Mouse (Mus musculus) forebrain, embryonic 15.5 days (tissue): Measurements from ENCODE around the gene Tom1. TPM values are rescaled to one million over a fixed set of nuclear protein-coding genes. Genes with fewer than 3 reads are reported as not detected.

Experiments
- ATAC-seq: fragments of 200-750 bp; cut with Nextera tagmentation; replicated peaks from 2 replicates; pipeline ENCODE4 v1.8.0; 2017; ENCODE audit warnings: mild to moderate bottlenecking, moderate TSS enrichment, moderate library complexity
- H3K27ac ChIP-seq: fragments of 300-500 bp; sonication (generic); replicated peaks from 2 replicates; pipeline ENCODE4 v1.5.1; 2015; ENCODE audit warnings: mild to moderate bottlenecking, inconsistent platforms
- H3K27me3 ChIP-seq: fragments of 300-500 bp; sonication (generic); 2 replicates; pipeline ENCODE4 v1.6.1; 2015; ENCODE audit warnings: inconsistent platforms
- H3K36me3 ChIP-seq: fragments of 300-500 bp; sonication (generic); 2 replicates; pipeline ENCODE4 v1.6.1; 2015; ENCODE audit warnings: mild to moderate bottlenecking, inconsistent platforms
- H3K4me1 ChIP-seq: fragments of 300-500 bp; sonication (generic); 2 replicates; pipeline ENCODE4 v1.6.1; 2015; ENCODE audit warnings: inconsistent platforms
- H3K4me2 ChIP-seq: fragments of 300-500 bp; sonication (generic); replicated peaks from 2 replicates; pipeline ENCODE4 v1.6.1; 2015; ENCODE audit warnings: mild to moderate bottlenecking, inconsistent platforms
- H3K4me3 ChIP-seq: fragments of 300-500 bp; sonication (generic); 2 replicates; pipeline ENCODE4 v1.5.1; 2015; ENCODE audit warnings: mild to moderate bottlenecking, inconsistent platforms
- H3K9ac ChIP-seq: fragments of 300-500 bp; sonication (generic); replicated peaks from 2 replicates; pipeline ENCODE4 v1.6.1; 2015; ENCODE audit warnings: mild to moderate bottlenecking, inconsistent platforms
- H3K9me3 ChIP-seq: fragments of 300-500 bp; sonication (generic); 2 replicates; pipeline ENCODE4 v1.6.1; 2016; ENCODE audit warnings: inconsistent platforms
- WGBS: fragments of 180-500 bp; shearing (Covaris S2); methylation state at CpG from one replicate; pipeline ENCODE4 v1.1.7; 2015; ENCODE audit warnings: mixed read lengths; 5-methylcytosine and 5-hydroxymethylcytosine counted together
- polyA plus RNA-seq: library from polyadenylated mRNA; unstranded; fragments of >200 nt; fragmentation: Nextera tagmentation; extraction: Ambion mirVana; gene quantifications from 2 replicates; pipeline ENCODE4 v1.2.1, GENCODE M21; 2015

The Tom1 gene
- polyA plus RNA-seq, 1 experiment from 2014 or later: 20.7 TPM

GRCm38 (mm10) chr8:75018274-75018972, 15.1 kb upstream of the Tom1 start:
- Histone ChIP-seq H3K9ac (no peak overlapping the region), H3K27me3 (no peaks in the 10 kb centered on the region), H3K36me3 (peaks cover 24% of the 10 kb centered on the region), H3K4me2 (no peak overlapping the region), H3K9me3 (no peaks in the 10 kb centered on the region), H3K27ac (no peak overlapping the region), H3K4me3 (no peak overlapping the region), H3K4me1 (no peaks in the 10 kb centered on the region)
- WGBS: 43% methylated on average over 5 of the region's 5 CpGs
- no peak for ATAC-seq

GRCm38 (mm10) chr8:75023660-75024316, 9.7 kb upstream of the Tom1 start:
- no peak overlapping the region for H3K27ac ChIP-seq
- no peaks in the 10 kb centered on the region for H3K4me1 ChIP-seq
- no peaks in the 10 kb centered on the region for H3K9me3 ChIP-seq
- 92% methylated on average over 3 of the region's 3 CpGs for WGBS
- peaks cover 67% of the 10 kb centered on the region for H3K36me3 ChIP-seq
- no peaks in the 10 kb centered on the region for H3K27me3 ChIP-seq
- H3K4me2 ChIP-seq: no peak overlapping the region
- no peak overlapping the region for H3K4me3 ChIP-seq
- no peak overlapping the region for H3K9ac ChIP-seq
- no peak for ATAC-seq

- H3K4me1 ChIP-seq: no peaks in the 10 kb centered on the region
- no peak overlapping the region for H3K4me3 ChIP-seq
- H3K27me3 ChIP-seq: no peaks in the 10 kb centered on the region
- peaks cover 81% of the 10 kb centered on the region for H3K36me3 ChIP-seq
- H3K4me2 ChIP-seq: no peak overlapping the region
- H3K9ac ChIP-seq: no peak overlapping the region
- no peaks in the 10 kb centered on the region for H3K9me3 ChIP-seq
- 94% methylated on average over 4 of the region's 4 CpGs for WGBS
- no peak for ATAC-seq
- no peak overlapping the region for H3K27ac ChIP-seq
Measured at GRCm38 (mm10) chr8:75025809-75026208, 7.7 kb upstream of the Tom1 start.

- Histone ChIP-seq H3K4me2 (no peak overlapping the region), H3K4me1 (peaks cover 12% of the 10 kb centered on the region), H3K4me3 (no peak overlapping the region), H3K36me3 (peaks cover 41% of the 10 kb centered on the region), H3K27ac (no peak overlapping the region), H3K9me3 (no peaks in the 10 kb centered on the region), H3K27me3 (no peaks in the 10 kb centered on the region), H3K9ac (no peak overlapping the region)
- 94% methylated on average over 3 of the region's 3 CpGs for WGBS
- no peak for ATAC-seq
Measured at GRCm38 (mm10) chr8:75030453-75031024, 3.0 kb upstream of the Tom1 start.

GRCm38 (mm10) chr8:75032961-75033360, 544 bp upstream of the Tom1 start:
- WGBS: 74% methylated on average over 5 of the region's 5 CpGs
- no peaks in the 10 kb centered on the region for H3K27me3 ChIP-seq
- peaks cover 12% of the 10 kb centered on the region for H3K4me1 ChIP-seq
- H3K4me3 ChIP-seq: peak overlapping the region; percentile 73
- peak overlapping the region; percentile 67; the same call in 1 of the 2 replicates for H3K9ac ChIP-seq
- H3K36me3 ChIP-seq: peaks cover 25% of the 10 kb centered on the region
- no peaks in the 10 kb centered on the region for H3K9me3 ChIP-seq
- H3K27ac ChIP-seq: 0 out of 2 replicates have a peak overlapping the region, but pooled peaks have one; percentile 8
- peak overlapping the region; percentile 72 for H3K4me2 ChIP-seq
- no peak for ATAC-seq

- 2% methylated on average over 17 of the region's 17 CpGs for WGBS
- H3K36me3 ChIP-seq: peaks cover 12% of the 10 kb centered on the region
- no peaks in the 10 kb centered on the region for H3K27me3 ChIP-seq
- peaks cover 12% of the 10 kb centered on the region for H3K4me1 ChIP-seq
- peak overlapping the region; percentile 72 for H3K4me2 ChIP-seq
- no peak for ATAC-seq
- peak overlapping the region; percentile 50; the same call in 1 of the 2 replicates for H3K27ac ChIP-seq
- peak overlapping the region; percentile 46 for H3K9ac ChIP-seq
- peak overlapping the region; percentile 73 for H3K4me3 ChIP-seq
- no peaks in the 10 kb centered on the region for H3K9me3 ChIP-seq
Measured at GRCm38 (mm10) chr8:75034285-75034684, 780 bp downstream of the Tom1 start.

GRCm38 (mm10) chr8:75035640-75036039, 2.1 kb downstream of the Tom1 start:
- H3K4me3 ChIP-seq: no peak overlapping the region
- no peak overlapping the region for H3K27ac ChIP-seq
- no peak overlapping the region for H3K9ac ChIP-seq
- ATAC-seq: no peak
- H3K4me1 ChIP-seq: peaks cover 12% of the 10 kb centered on the region
- H3K4me2 ChIP-seq: no peak overlapping the region
- H3K9me3 ChIP-seq: no peaks in the 10 kb centered on the region
- peaks cover 3% of the 10 kb centered on the region; the same call in 1 of the 2 replicates for H3K36me3 ChIP-seq
- no peaks in the 10 kb centered on the region for H3K27me3 ChIP-seq

GRCm38 (mm10) chr8:75038497-75038896, 5.0 kb downstream of the Tom1 start:
- ATAC-seq: no peak
- no peak overlapping the region for H3K4me3 ChIP-seq

GRCm38 (mm10) chr8:75039754-75040153, 6.2 kb downstream of the Tom1 start:
- H3K27me3 ChIP-seq: no peaks in the 10 kb centered on the region
- H3K9me3 ChIP-seq: no peaks in the 10 kb centered on the region
- no peaks in the 10 kb centered on the region for H3K36me3 ChIP-seq
- no peak overlapping the region for H3K9ac ChIP-seq
- H3K27ac ChIP-seq: no peak overlapping the region
- ATAC-seq: no peak
- WGBS: 81% methylated on average over 1 of the region's 1 CpGs
- no peak overlapping the region for H3K4me2 ChIP-seq
- H3K4me1 ChIP-seq: peaks cover under 1% of the 10 kb centered on the region
- no peak overlapping the region for H3K4me3 ChIP-seq

More at GRCm38 (mm10) chr8:75038497-75038896, 5.0 kb downstream of the Tom1 start:
- H3K27me3 ChIP-seq: no peaks in the 10 kb centered on the region
- H3K4me1 ChIP-seq: peaks cover 7% of the 10 kb centered on the region
- no peak overlapping the region for H3K9ac ChIP-seq
- no peak overlapping the region for H3K27ac ChIP-seq
- no peaks in the 10 kb centered on the region for H3K36me3 ChIP-seq
- H3K4me2 ChIP-seq: no peak overlapping the region
- no peaks in the 10 kb centered on the region for H3K9me3 ChIP-seq

GRCm38 (mm10) chr8:75042171-75042570, 8.7 kb downstream of the Tom1 start:
- no peak overlapping the region for H3K27ac ChIP-seq
- H3K27me3 ChIP-seq: no peaks in the 10 kb centered on the region
- H3K9me3 ChIP-seq: no peaks in the 10 kb centered on the region
- H3K9ac ChIP-seq: no peak overlapping the region
- ATAC-seq: no peak
- H3K36me3 ChIP-seq: no peaks in the 10 kb centered on the region
- WGBS: 83% methylated on average over 2 of the region's 2 CpGs
- H3K4me1 ChIP-seq: no peaks in the 10 kb centered on the region
- H3K4me3 ChIP-seq: no peak overlapping the region
- no peak overlapping the region for H3K4me2 ChIP-seq

GRCm38 (mm10) chr8:75042974-75043373, 9.5 kb downstream of the Tom1 start:
- no peak for ATAC-seq
- Histone ChIP-seq H3K36me3 (no peaks in the 10 kb centered on the region), H3K4me3 (no peak overlapping the region), H3K9me3 (no peaks in the 10 kb centered on the region), H3K27me3 (no peaks in the 10 kb centered on the region), H3K4me1 (no peaks in the 10 kb centered on the region), H3K9ac (no peak overlapping the region), H3K4me2 (no peak overlapping the region), H3K27ac (no peak overlapping the region)
- 83% methylated on average over 1 of the region's 1 CpGs for WGBS

- Histone ChIP-seq H3K27ac (no peak overlapping the region), H3K27me3 (no peaks in the 10 kb centered on the region), H3K9me3 (no peaks in the 10 kb centered on the region), H3K36me3 (no peaks in the 10 kb centered on the region), H3K4me2 (no peak overlapping the region), H3K9ac (no peak overlapping the region), H3K4me3 (no peak overlapping the region), H3K4me1 (no peaks in the 10 kb centered on the region)
- no peak for ATAC-seq
- WGBS: 81% methylated on average over 1 of the region's 1 CpGs
Measured at GRCm38 (mm10) chr8:75046303-75046702, 12.8 kb downstream of the Tom1 start.
